Mouse (Mus musculus) stomach, postnatal 0 days (tissue): ENCODE data around the gene Spryd4.

Experiments used
- CTCF ChIP-seq: IDR thresholded peaks from 2 replicates; pipeline ENCODE4 v1.5.1; 2016; ENCODE audit warnings: antibody characterized with exemption, low read depth, mild to moderate bottlenecking, moderate library complexity
- EP300 ChIP-seq: optimal IDR thresholded peaks from 2 replicates; pipeline ENCODE3; 2016; ENCODE audit warnings: antibody characterized with exemption

GRCm38 (mm10) chr10:128185277-128185940 is 26.2 kb downstream of the Spryd4 start:
- no peak for TF ChIP-seq EP300
- no peak for TF ChIP-seq CTCF
